Mouse (Mus musculus) 3134 (cell line): ENCODE results near the gene Zfp965.
"Not testable (repeated sequence)": the region's sequence is repeated elsewhere in the genome, so short reads cannot be mapped to it uniquely, and the experiment has no call there.

Source experiments
- DNase-seq: peaks from one replicate; pipeline ENCODE4 v3.0.0-alpha.2; 2011; ENCODE audit warnings: low spot score; ENCODE audit not compliant: insufficient read length; ENCODE audit errors: extremely low read depth

Gene Zfp965

DNA sequence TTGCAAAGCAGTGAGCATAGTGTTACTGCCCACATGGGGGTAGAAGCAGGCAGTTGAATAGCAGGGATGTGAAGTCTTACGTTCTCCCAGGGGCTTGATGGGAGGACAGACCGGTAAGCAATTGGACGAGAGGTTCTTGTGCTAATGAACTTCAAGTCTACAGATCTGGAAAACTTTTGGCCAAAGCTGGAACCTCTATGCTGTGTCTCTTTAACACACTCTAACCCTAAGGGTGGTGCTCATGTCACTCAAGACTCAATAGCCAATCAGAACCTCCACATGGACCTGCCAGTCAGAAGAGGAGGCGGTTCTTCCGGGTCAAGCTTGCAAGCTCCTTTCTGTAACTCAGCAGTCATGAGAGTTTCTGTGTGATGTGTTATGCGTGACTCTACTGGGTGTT is at the start of gene Zfp965:
Zfp965 (plus strand) TSS at position 301 of the 400 bp plus-strand sequence.
- not testable (repeated sequence) for DNase-seq

- DNase-seq: not testable (repeated sequence)
Measured at GRCm38 (mm10) chr2:175435707-175436106, 34.1 kb upstream of the Zfp965 start, which contains the start of gene Gm4724. Gene Gm4724 (minus strand): TSS chr2:175435807.
